Mouse (Mus musculus) heart, postnatal 25 days (tissue): ENCODE results near the gene 1700003E16Rik. TPM values are rescaled to one million over a fixed set of nuclear protein-coding genes. Genes with fewer than 3 reads are reported as not detected.

Experiments used
- DNase-seq: peaks from one replicate; pipeline ENCODE4 v3.0.0; 2022; ENCODE audit warnings: low spot score
- intact Hi-C: fragments of 180-260 bp; cut with DNase I; formaldehyde crosslinking; loops from one replicate; pipeline ENCODE4 v1.15.1; 2025
- total RNA-seq, 2 experiments: library from RNA; stranded (reverse); gene quantifications; 2 replicates each; pipeline ENCODE4 v1.2.3; 2021

1700003E16Rik gene
- total RNA-seq = under 1 TPM in 1 of 2 experiments, not detected in 1; 0.17 TPM

GRCm38 (mm10) chr6:83156259-83156684 is at the start of gene 1700003E16Rik, which contains the start of gene Wdr54:
Gene 1700003E16Rik (plus strand): TSS chr6:83156404.
Gene Wdr54 (minus strand): TSS chr6:83156397.
- intact Hi-C loops = no loop called here
- no peak for DNase-seq

- intact Hi-C loops = loop anchor here (5.0 kb wide), 1 partner anchor 160 kb away; no protein-coding TSS in a partner anchor
- DNase-seq = no peak
These were observed 48.4 kb upstream of the 1700003E16Rik start for GRCm38 (mm10) chr6:83107566-83108400.

- intact Hi-C loops = loop anchor here (5.0 kb wide), 1 partner anchor 158 kb away; no protein-coding TSS in a partner anchor
- peak; percentile 72 for DNase-seq
These were observed 47.2 kb upstream of the 1700003E16Rik start, which contains the start of gene Mrpl53 for GRCm38 (mm10) chr6:83108762-83109668. Gene Mrpl53 (plus strand): TSS chr6:83109040.

- no peak for DNase-seq
- intact Hi-C loops = no loop called here
These were observed 44.6 kb upstream of the 1700003E16Rik start for GRCm38 (mm10) chr6:83111510-83112136.

- intact Hi-C loops = loop anchor here (2.0 kb wide), 1 partner anchor 44 kb away; no protein-coding TSS in a partner anchor
These were observed 41.1 kb upstream of the 1700003E16Rik start, which contains the start of gene Mogs for GRCm38 (mm10) chr6:83115011-83115671. Gene Mogs (plus strand): TSS chr6:83115496.

GRCm38 (mm10) chr6:83115682-83116372 is 40.4 kb upstream of the 1700003E16Rik start:
- intact Hi-C loops = loop anchor here (2.0 kb wide), 1 partner anchor 43 kb away; no protein-coding TSS in a partner anchor
- no peak for DNase-seq

More at GRCm38 (mm10) chr6:83115011-83115671, 41.1 kb upstream of the 1700003E16Rik start, which contains the start of gene Mogs:
- DNase-seq = peak; percentile 91

GRCm38 (mm10) chr6:83116373-83117164 is 39.6 kb upstream of the 1700003E16Rik start:
- intact Hi-C loops = no loop called here

GRCm38 (mm10) chr6:83117165-83117438 is 39.1 kb upstream of the 1700003E16Rik start:
- DNase-seq = no peak
- intact Hi-C loops = no loop called here

More at GRCm38 (mm10) chr6:83116373-83117164, 39.6 kb upstream of the 1700003E16Rik start:
- no peak for DNase-seq

GRCm38 (mm10) chr6:83117616-83118015 is 38.6 kb upstream of the 1700003E16Rik start:
- intact Hi-C loops = no loop called here
- no peak for DNase-seq

- DNase-seq = no peak
- intact Hi-C loops = no loop called here
These were observed 37.8 kb upstream of the 1700003E16Rik start for GRCm38 (mm10) chr6:83118369-83118768.

GRCm38 (mm10) chr6:83118825-83119733 is 37.1 kb upstream of the 1700003E16Rik start:
- intact Hi-C loops = no loop called here
- no peak for DNase-seq

- intact Hi-C loops = no loop called here
- DNase-seq = no peak
These were observed 36.5 kb upstream of the 1700003E16Rik start for GRCm38 (mm10) chr6:83119734-83120051.

- intact Hi-C loops = no loop called here
- peak; percentile 97 for DNase-seq
These were observed 35.0 kb upstream of the 1700003E16Rik start, which contains the start of gene Wbp1 for GRCm38 (mm10) chr6:83120930-83121862. Gene Wbp1 (minus strand): TSS chr6:83121559.

- DNase-seq = no peak
- intact Hi-C loops = no loop called here
These were observed 34.1 kb upstream of the 1700003E16Rik start for GRCm38 (mm10) chr6:83121863-83122710.

GRCm38 (mm10) chr6:83122961-83123360 is 33.2 kb upstream of the 1700003E16Rik start:
- intact Hi-C loops = no loop called here
- no peak for DNase-seq
